Mouse (Mus musculus): ENCODE data around the gene Ccdc125.
"Not testable (repeated sequence)": the region's sequence is repeated elsewhere in the genome, so short reads cannot be mapped to it uniquely, and the experiment has no call there.

The Ccdc125 gene

DNA sequence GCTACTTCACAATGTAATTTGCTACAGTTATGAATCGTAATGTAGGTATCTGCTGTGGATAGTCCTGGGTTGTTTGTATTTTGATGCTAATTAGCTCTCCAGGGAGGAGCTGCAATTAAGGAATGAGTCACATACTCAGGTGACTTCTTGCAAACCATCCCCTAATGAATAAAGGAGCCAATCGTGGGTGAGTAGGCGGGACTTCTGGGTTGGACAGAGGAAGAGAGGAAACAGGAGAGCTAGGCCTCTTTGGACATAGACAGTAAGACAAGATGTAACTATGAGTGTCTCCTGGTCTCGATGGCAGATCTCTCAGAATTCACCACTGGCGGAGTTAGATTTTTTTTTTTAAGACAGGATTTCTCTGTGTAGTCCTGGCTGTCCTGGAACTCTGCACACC, 52.1 kb downstream of the Ccdc125 start:
- DNase-seq (ENCODE audit: low spot score), result no peak

DNA sequence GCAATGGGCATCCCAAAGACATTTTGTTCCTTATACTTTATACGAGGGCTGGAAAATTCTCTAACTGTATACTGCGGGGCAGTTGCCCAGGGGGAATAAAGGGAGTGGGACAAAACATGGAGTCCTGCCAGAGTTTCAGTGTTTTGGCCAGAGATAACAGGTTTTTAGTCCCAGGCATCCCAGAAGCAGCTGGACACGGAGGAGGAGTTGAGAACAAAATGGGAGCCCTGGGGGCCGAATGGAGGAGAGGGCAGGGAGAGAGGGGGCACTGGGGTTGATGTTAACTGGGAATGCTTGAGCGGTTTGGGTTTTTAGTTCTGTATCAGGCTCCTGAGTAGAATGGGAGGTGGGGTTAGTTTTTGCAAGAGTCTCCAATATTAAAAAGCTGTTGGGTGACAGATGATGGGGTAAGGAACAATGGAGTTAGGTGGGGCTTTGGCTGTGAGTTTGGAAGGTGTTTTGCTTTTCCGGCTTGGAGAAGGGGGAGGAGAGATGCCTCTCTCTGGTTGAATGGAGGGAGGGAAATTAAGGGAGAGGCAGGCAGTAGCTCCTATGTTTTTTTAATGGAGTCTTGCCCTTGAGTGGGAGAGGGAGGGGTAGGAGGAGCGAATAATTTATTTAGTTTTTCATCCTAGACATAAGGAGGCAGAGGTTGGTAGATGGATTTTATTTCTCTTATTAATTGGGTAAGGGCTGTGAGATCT, 54.7 kb downstream of the Ccdc125 start:
- peak; percentile 70 for DNase-seq (ENCODE audit: low spot score)

DNA sequence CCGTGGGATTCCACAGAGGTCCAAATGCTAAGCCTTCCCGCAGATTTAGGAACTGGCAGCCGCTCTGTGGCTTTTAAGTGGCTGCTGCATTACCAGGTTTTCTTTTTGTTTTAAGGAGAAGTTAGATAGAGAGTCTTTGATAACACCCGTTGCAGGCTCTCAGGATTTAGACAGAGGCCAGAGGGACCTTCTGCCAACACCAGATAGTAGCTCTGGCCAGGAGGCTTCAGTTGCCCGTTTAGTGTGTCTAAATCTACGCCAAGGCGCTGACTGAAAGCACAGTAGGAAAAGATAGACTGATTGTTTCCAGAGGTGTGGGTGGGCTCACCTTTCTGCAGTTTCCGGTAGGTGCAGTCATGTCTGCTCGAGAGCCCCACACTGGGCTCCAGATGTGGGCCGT, 55.7 kb downstream of the Ccdc125 start:
- no peak for DNase-seq (ENCODE audit: low spot score)

DNA sequence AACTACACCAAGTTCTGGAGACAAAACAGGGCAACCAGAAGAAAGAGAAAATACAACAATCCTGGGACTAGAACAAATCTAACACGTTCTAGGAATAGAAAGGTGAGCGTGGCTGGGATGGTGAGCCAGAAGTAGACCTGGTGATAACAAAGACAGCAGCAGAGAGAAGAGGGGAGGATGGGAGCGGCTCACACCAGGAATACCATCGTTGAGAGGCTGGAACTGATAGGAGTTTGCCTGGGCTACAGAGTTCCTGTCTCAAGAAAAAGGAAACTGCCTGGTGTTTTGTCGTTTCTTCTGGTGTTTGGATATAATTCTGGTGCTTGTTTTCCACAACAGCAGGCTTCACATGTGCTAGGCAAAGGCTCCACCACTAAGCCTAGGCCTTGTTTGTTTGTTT, 58.6 kb downstream of the Ccdc125 start:
- DNase-seq (ENCODE audit: low spot score), result no peak

DNA sequence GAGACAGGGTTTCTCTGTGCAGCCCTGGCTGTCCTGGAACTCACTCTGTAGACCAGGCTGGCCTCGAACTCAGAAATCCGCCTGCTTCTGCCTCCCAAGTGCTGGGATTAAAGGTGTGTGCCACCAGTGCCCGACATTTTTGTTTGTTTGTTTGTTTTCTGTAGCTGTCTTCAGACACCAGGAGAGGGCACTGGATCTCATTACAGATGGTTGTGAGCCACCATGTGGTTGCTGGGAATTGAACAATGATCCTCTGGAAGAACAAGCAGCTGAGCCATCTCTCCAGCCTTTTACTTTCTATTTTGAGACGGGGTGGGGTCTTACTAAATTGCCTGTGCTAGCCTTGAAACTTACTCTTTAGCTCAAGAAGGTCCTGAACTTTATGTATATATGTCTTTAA, 59.0 kb downstream of the Ccdc125 start:
- DNase-seq (ENCODE audit: low spot score), result not testable (repeated sequence)

DNA sequence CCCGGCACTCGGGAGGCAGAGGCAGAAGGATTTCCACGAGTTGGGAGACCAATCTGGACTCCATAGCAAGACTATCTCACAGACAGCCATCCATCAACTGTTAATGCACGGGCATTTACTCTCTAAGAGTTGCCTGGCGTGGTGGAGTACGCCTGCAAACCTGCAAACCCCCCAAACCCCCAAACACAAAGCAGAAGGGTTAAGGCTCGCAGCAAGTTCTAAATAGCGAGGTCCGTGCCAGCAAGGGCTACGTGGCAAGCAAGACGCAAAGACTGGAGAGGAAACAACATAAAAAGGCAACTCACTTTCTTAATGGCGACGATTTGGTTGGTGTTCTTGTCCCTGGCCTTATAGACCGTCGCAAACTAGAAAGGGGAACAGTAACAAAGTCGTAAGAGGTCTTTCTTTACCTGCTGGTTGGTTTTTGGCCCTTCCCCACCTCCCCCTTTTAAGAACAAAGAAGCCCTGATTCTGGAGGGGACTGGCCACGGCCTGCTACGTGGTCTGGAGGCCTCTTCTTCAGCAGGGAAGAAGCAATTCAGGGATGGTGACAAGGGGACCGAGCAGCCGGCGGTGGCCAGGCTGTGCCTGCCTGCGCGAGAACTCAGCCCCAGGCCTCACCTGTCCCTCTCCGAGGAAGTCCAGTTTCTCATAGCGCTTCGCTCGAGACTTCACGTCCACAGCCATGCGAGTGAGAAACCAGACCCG, 60.8 kb downstream of the Ccdc125 start:
- no peak for DNase-seq (ENCODE audit: low spot score)

DNA sequence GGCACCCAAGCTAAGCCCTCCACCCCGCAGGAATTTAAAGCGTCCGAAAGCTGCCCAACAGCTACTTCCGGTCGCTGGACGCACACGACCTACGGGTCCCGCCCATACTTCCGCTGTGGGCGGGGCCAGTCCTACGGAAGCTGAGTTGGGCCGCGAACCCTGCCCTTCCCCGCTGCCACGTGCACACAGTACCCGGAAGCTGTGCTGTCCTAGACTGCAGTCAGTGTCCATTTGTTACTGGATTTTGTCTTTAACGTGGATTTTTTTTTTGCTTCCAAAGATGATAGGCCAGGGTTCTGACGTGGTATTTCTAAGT, 61.3 kb downstream of the Ccdc125 start, which contains the start of gene Cdk7:
Cdk7 (minus strand) TSS at position 79 of the 316 bp plus-strand sequence.
- DNase-seq (ENCODE audit: low spot score), result peak; percentile 93

DNA sequence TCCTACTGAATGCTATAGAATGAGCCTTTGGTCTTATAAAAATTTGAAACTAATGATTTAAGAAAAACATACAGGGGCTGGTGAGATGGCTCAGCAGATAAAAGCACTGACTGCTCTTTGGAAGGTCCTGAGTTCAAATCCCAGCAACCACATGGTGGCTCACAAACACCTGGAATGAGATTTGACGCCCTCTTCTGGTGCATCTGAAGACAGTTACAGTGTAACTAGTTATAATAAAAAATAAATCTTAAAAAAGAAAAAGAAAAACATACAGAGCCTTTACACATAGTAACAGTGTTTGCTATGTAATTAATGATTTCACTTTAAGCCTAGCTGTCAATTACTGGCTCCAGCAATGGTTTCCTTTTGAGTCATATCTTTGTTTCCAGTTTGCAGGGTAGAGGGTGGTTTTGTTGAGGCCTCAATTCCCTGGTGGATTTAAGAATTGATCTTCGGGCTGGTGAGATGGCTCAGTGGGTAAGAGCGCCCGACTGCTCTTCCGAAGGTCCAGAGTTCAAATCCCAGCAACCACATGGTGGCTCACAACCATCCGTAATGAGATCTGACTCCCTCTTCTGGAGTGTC, 62.0 kb downstream of the Ccdc125 start:
- not testable (repeated sequence) for DNase-seq (ENCODE audit: low spot score)

DNA sequence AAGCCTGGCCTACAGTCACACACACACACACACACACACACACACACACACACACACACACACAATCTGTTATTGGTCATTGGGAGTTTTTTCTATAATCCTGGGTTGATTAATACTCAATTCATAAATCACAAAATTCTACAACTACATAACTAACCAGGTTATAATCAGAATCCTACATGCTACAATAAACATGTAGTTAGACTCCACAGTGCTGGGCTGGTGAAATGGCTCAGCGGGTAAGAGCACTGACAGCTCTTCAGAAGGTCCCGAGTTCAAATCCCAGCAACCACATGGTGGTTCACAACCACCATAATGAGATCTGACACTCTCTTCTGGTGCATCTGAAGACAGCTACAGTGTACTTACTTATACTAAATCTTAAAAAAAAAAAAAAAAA, 63.2 kb downstream of the Ccdc125 start:
- no peak for DNase-seq (ENCODE audit: low spot score)

DNA sequence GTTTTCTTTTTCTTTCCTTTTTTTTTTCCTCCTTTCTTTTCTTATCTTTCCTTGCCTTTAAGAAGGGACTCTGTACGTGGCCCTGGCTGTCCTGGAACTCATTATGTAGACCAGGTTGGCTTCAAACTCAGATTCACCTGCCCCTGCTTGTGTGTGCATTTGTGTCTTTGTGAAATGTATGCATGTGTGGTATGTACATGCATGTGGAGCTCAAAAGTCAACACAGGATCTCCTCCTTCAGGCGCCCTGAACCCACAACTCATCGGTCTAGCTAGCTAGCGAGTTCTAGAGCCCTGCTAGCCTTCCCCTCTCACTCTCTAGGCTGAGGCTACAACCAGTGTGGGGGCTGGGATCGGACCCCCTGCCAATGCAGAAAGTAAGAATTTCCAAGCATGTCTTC, 73.3 kb downstream of the Ccdc125 start:
- DNase-seq (ENCODE audit: low spot score), result no peak

DNA sequence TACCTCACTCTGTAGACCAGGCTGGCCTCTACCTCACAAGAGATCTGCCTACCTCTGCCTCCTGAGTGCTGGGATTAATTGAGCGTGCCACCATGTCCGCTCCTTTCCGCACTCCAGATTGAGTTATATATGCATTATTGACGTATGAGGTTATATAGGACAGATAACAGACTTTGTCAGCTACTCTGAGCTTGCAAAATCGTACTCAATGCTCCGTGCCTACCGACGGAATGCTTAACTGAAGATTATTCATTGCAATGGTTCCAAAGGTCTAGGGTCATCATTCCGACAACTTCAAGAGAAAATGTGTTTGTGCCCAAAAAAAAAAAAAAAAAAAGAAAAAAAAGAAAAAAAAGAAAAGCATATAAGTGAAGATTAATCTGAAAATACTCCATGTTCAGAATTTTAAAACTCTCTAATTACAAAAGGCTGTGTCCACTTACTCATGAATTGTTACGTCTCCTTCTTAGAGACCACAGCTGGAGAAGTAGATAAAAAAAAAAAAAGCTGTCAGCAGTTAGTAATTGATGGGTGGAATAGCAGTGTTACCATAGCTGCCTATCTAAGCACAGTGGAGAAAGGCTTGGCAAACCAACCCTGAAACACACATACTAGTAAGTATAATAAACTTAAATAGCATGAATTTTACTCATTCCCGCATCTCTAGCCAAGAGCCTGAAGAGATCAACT, 74.0 kb downstream of the Ccdc125 start:
- no peak for DNase-seq (ENCODE audit: low spot score)

DNA sequence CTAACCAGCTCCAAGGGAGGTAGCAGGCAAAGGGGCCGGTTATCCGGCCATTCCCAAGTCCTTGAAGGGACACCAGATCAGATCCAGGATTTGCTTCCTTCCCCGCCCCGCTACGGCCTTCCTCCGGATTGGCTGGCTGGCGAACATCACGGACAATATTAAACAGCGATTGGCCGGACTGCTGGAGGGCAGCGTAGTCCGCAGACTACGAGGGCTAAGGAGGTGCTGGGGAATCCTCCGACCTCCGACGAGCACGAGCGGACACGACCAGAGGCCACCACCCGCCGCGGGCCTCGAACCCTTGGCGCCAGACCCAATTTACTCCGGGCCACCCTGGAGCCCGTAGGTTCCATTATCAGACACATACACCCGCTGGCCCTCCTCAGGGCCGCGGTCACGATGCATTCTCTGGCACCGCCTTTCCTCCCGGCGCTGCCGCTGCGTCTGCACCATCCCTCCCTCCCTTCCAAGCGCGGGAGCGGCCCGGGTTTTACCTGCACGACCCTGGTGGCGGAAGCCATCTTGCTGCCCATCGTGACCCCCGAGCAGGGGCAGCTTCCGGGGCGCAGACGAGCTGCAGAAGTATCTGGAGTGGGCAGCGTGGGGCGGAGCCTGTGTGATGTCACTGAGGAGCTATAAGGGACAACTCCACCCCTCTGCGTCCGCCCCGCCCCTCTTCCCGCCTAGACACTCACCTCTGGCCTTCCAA, 74.7 kb downstream of the Ccdc125 start, which contains the start of gene Mrps36:
Mrps36 (minus strand) TSS at position 624 of the 709 bp plus-strand sequence.
- peak; percentile 93 for DNase-seq (ENCODE audit: low spot score)

DNA sequence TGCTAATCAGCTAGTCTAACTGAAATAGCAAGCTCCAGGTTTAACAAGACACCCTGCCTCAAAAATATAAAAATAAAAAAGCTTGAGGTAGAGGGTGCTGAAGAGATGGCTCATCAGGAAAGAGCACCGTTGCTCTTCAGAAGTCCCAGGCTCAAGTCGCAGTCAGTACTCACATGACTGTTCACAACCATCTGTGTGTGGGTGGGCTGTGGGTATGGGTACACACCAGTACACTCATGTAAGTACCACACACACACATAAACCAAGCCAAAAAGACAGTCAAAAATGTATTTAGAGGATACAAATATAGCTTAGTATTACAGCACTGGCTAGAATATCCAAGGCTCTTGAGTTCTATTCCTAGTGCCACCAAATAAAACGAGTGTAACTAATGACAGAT, 76.6 kb downstream of the Ccdc125 start:
- DNase-seq (ENCODE audit: low spot score), result no peak

All from testis, postnatal 14 days (tissue).